Mouse (Mus musculus) MEL (cell line): ENCODE measurements at regions not wholly inside any gene's neighbourhood (a gene's known extent, or its start where the extent isn't known, plus 50 kb on each side); places are given as distances from the start of the nearest gene placed in this dataset.

Experiments
- DNase-seq: peaks from one replicate; pipeline ENCODE4 v3.0.0; 2011; ENCODE audit warnings: low read depth, low spot score
- H3K27ac ChIP-seq: 2 replicates; pipeline ENCODE4 v1.5.1; 2012; ENCODE audit warnings: low read depth, mild to moderate bottlenecking, control low read depth, low read length, moderate library complexity; ENCODE audit not compliant: control insufficient read depth
- H3K27me3 ChIP-seq, 2 experiments: fragments of 150-350 bp in 1 of 2; sonication (generic) in 1 of 2; 2 replicates each; pipeline ENCODE4 v1.6.1; 2012; ENCODE audit warnings: low read length in 2 of 2, mild to moderate bottlenecking in 2 of 2, improper control_type of control experiment in 1 of 2, moderate library complexity in 1 of 2; ENCODE audit not compliant: insufficient read depth in 2 of 2, control insufficient read depth in 1 of 2
- H3K36me3 ChIP-seq, 2 experiments: 2 replicates each; pipeline ENCODE4 v1.6.1; 2012 to 2014; ENCODE audit warnings: low read length in 2 of 2, improper control_type of control experiment in 1 of 2, inconsistent platforms in 1 of 2, mild to moderate bottlenecking in 1 of 2; ENCODE audit not compliant: insufficient read depth in 2 of 2, control insufficient read depth in 1 of 2
- H3K4me1 ChIP-seq, 2 experiments: fragments of 150-350 bp in 1 of 2; sonication (generic) in 1 of 2; 2 replicates each; pipeline ENCODE4 v1.6.1; 2012; ENCODE audit warnings: low read length in 2 of 2, improper control_type of control experiment in 1 of 2, mild to moderate bottlenecking in 1 of 2; ENCODE audit not compliant: insufficient read depth in 2 of 2, control insufficient read depth in 1 of 2
- H3K4me3 ChIP-seq, 2 experiments: fragments of 150-350 bp in 1 of 2; sonication (generic) in 1 of 2; 2 replicates each; pipeline ENCODE4 v1.5.1; 2012; ENCODE audit warnings: low read depth in 2 of 2, low read length in 2 of 2, mild to moderate bottlenecking in 2 of 2, moderate library complexity in 2 of 2, control low read depth in 1 of 2, improper control_type of control experiment in 1 of 2; ENCODE audit not compliant: control insufficient read depth in 1 of 2, insufficient read depth in 1 of 2
- H3K79me2 ChIP-seq: 2 replicates; pipeline ENCODE4 v1.6.1; 2012; ENCODE audit warnings: mild to moderate bottlenecking, low read length, moderate library complexity; ENCODE audit not compliant: control insufficient read depth, poor library complexity, insufficient read depth
- H3K9ac ChIP-seq: 2 replicates; pipeline ENCODE4 v1.6.1; 2012; ENCODE audit warnings: low read depth, mild to moderate bottlenecking, control low read depth, low read length, moderate library complexity; ENCODE audit not compliant: control insufficient read depth, poor library complexity, severe bottlenecking
- H3K9me3 ChIP-seq: fragments of 150-350 bp; sonication (generic); replicated peaks from 2 replicates; pipeline ENCODE4 v1.6.1; 2012; ENCODE audit warnings: mild to moderate bottlenecking, low read length, improper control_type of control experiment, moderate library complexity; ENCODE audit not compliant: insufficient read depth
- BHLHE40 ChIP-seq: IDR thresholded peaks from 2 replicates; pipeline ENCODE4 v1.6.1; 2012; ENCODE audit warnings: low read depth, mild to moderate bottlenecking, inconsistent platforms, low read length, improper control_type of control experiment, borderline replicate concordance
- CHD1 ChIP-seq: IDR thresholded peaks from 2 replicates; pipeline ENCODE4 v1.6.1; 2012; ENCODE audit warnings: low read depth, mild to moderate bottlenecking, inconsistent platforms, low read length, improper control_type of control experiment
- CHD2 ChIP-seq: IDR thresholded peaks from 2 replicates; pipeline ENCODE4 v1.6.1; 2011; ENCODE audit warnings: low read length, improper control_type of control experiment
- CTCF ChIP-seq, 3 experiments: IDR thresholded peaks in 2 of 3; conservative IDR thresholded peaks in 1 of 3; 2 replicates each; pipeline ENCODE4 v1.5.1; 2011 to 2012; ENCODE audit warnings: low read length in 3 of 3, low read depth in 2 of 3, mild to moderate bottlenecking in 2 of 3, improper control_type of control experiment in 1 of 3, inconsistent platforms in 1 of 3, mixed read lengths in 1 of 3, moderate library complexity in 1 of 3; ENCODE audit not compliant: control insufficient read depth in 1 of 3, insufficient read depth in 1 of 3, poor library complexity in 1 of 3, severe bottlenecking in 1 of 3
- ELF1 ChIP-seq: IDR thresholded peaks from 2 replicates; pipeline ENCODE4 v1.6.1; 2014; ENCODE audit warnings: low read depth, mild to moderate bottlenecking, inconsistent platforms, low read length, improper control_type of control experiment, moderate library complexity
- GABPA ChIP-seq: IDR thresholded peaks from 2 replicates; pipeline ENCODE4 v1.6.1; 2012; ENCODE audit warnings: low read depth, mild to moderate bottlenecking, inconsistent platforms, low read length, improper control_type of control experiment, moderate library complexity
- GATA1 ChIP-seq: IDR thresholded peaks from 2 replicates; pipeline ENCODE4 v1.6.1; 2011; ENCODE audit warnings: low read depth, low read length, improper control_type of control experiment
- HCFC1 ChIP-seq: IDR thresholded peaks from 2 replicates; pipeline ENCODE4 v1.6.1; 2012; ENCODE audit warnings: low read depth, mild to moderate bottlenecking, inconsistent platforms, low read length, improper control_type of control experiment, moderate library complexity
- JUND ChIP-seq: IDR thresholded peaks from 2 replicates; pipeline ENCODE4 v1.6.1; 2011; ENCODE audit warnings: low read depth, mild to moderate bottlenecking, improper control_type of control experiment, low read length
- MAX ChIP-seq: IDR thresholded peaks from 2 replicates; pipeline ENCODE4 v1.6.1; 2011; ENCODE audit warnings: low read length, improper control_type of control experiment
- MAZ ChIP-seq: IDR thresholded peaks from 2 replicates; pipeline ENCODE4 v1.6.1; 2012; ENCODE audit warnings: low read depth, mild to moderate bottlenecking, inconsistent platforms, low read length, improper control_type of control experiment
- MEF2A ChIP-seq: IDR thresholded peaks from 2 replicates; pipeline ENCODE4 v1.6.1; 2014; ENCODE audit warnings: low read depth, mild to moderate bottlenecking, inconsistent platforms, low read length, improper control_type of control experiment; ENCODE audit not compliant: poor library complexity, insufficient replicate concordance, severe bottlenecking; ENCODE audit errors: extremely low read depth
- MXI1 ChIP-seq: IDR thresholded peaks from 2 replicates; pipeline ENCODE4 v1.6.1; 2011; ENCODE audit warnings: mild to moderate bottlenecking, low read depth, low read length, improper control_type of control experiment
- MYB ChIP-seq: IDR thresholded peaks from 2 replicates; pipeline ENCODE4 v1.6.1; 2011; ENCODE audit warnings: mild to moderate bottlenecking, low read depth, low read length, improper control_type of control experiment
- MYC ChIP-seq: IDR thresholded peaks from 2 replicates; pipeline ENCODE4 v1.6.1; 2011; ENCODE audit warnings: low read depth, mild to moderate bottlenecking, low read length, improper control_type of control experiment, moderate library complexity
- NRF1 ChIP-seq: IDR thresholded peaks from 2 replicates; pipeline ENCODE4 v1.6.1; 2014; ENCODE audit warnings: low read depth, mild to moderate bottlenecking, inconsistent platforms, low read length, improper control_type of control experiment, moderate library complexity; ENCODE audit not compliant: poor library complexity, insufficient read depth, severe bottlenecking
- POLR2A ChIP-seq, 2 experiments: IDR thresholded peaks; 2 replicates each; pipeline ENCODE4 v1.6.1; 2011 to 2012; ENCODE audit warnings: low read length in 2 of 2, mild to moderate bottlenecking in 2 of 2, control low read depth in 1 of 2, improper control_type of control experiment in 1 of 2, low read depth in 1 of 2, moderate library complexity in 1 of 2; ENCODE audit not compliant: control insufficient read depth in 1 of 2, insufficient read depth in 1 of 2, poor library complexity in 1 of 2
- POLR2AphosphoS2 ChIP-seq: IDR thresholded peaks from 2 replicates; pipeline ENCODE4 v1.6.1; 2011; ENCODE audit warnings: low read length, improper control_type of control experiment
- POLR2AphosphoS5 ChIP-seq: IDR thresholded peaks from 2 replicates; pipeline ENCODE4 v1.6.1; 2012; ENCODE audit warnings: low read depth, borderline replicate concordance, mild to moderate bottlenecking, inconsistent platforms, low read length, moderate library complexity, mixed read lengths
- RCOR1 ChIP-seq: IDR thresholded peaks from 2 replicates; pipeline ENCODE4 v1.6.1; 2012; ENCODE audit warnings: low read depth, mild to moderate bottlenecking, inconsistent platforms, low read length, improper control_type of control experiment
- SMC3 ChIP-seq: IDR thresholded peaks from 2 replicates; pipeline ENCODE4 v1.6.1; 2011; ENCODE audit warnings: low read depth, low read length, improper control_type of control experiment
- TBP ChIP-seq: IDR thresholded peaks from 2 replicates; pipeline ENCODE4 v1.8.0; 2011; ENCODE audit warnings: low read depth, low read length, improper control_type of control experiment
- UBTF ChIP-seq: IDR thresholded peaks from 2 replicates; pipeline ENCODE4 v1.6.1; 2012; ENCODE audit warnings: low read depth, mild to moderate bottlenecking, inconsistent platforms, low read length, improper control_type of control experiment, moderate library complexity, borderline replicate concordance; ENCODE audit not compliant: insufficient read depth
- ZKSCAN1 ChIP-seq: IDR thresholded peaks from 2 replicates; pipeline ENCODE4 v1.6.1; 2012; ENCODE audit warnings: low read depth, mild to moderate bottlenecking, inconsistent platforms, low read length, improper control_type of control experiment, moderate library complexity
- ZNF384 ChIP-seq: IDR thresholded peaks from 2 replicates; pipeline ENCODE4 v1.6.1; 2012; ENCODE audit warnings: low read depth, mild to moderate bottlenecking, inconsistent platforms, low read length, improper control_type of control experiment

GRCm38 (mm10) chr15:26968392-26969025, 73.1 kb upstream of the Fbxl7 start:
- no peak overlapping the region for H3K27ac ChIP-seq
- no peaks in the 10 kb centered on the region for H3K9me3 ChIP-seq
- no peak overlapping the region for H3K9ac ChIP-seq
- no peaks in the 10 kb centered on the region for H3K79me2 ChIP-seq
- no peaks in the 10 kb centered on the region for H3K4me1 ChIP-seq
- no peak for DNase-seq
- H3K27me3 ChIP-seq, result no peaks in the 10 kb centered on the region
- no peaks in the 10 kb centered on the region for H3K36me3 ChIP-seq
- H3K4me3 ChIP-seq, result no peak overlapping the region
- TF ChIP-seq POLR2A (IDR thresholded peaks at IDR 0.05; ENCODE audit: control insufficient read depth in 1 of 2, insufficient read depth in 1 of 2, low read depth in 1 of 2, low read length in 2 of 2, poor library complexity in 1 of 2) (no peak), CHD2 (no peak), MEF2A (no peak), HCFC1 (no peak), SMC3 (no peak)

GRCm38 (mm10) chr15:26970770-26971169, 75.4 kb upstream of the Fbxl7 start:
- no peak for DNase-seq
- no peak overlapping the region for H3K9ac ChIP-seq
- H3K79me2 ChIP-seq, result no peaks in the 10 kb centered on the region
- no peak overlapping the region for H3K27ac ChIP-seq
- TF ChIP-seq BHLHE40, result no peak
- no peak for TF ChIP-seq CHD1
- no peak for TF ChIP-seq ZNF384
- no peak for TF ChIP-seq MAX
- TF ChIP-seq JUND, result no peak
- TF ChIP-seq CTCF (IDR thresholded peaks at IDR 0.05 in 2 of 3, conservative IDR thresholded peaks at IDR 0.05 in 1 of 3; ENCODE audit: control insufficient read depth in 1 of 3, insufficient read depth in 1 of 3, low read depth in 2 of 3, low read length in 3 of 3, poor library complexity in 1 of 3, severe bottlenecking in 1 of 3), result no peak
- no peak for TF ChIP-seq NRF1
- TF ChIP-seq MYB, result no peak
- no peak for TF ChIP-seq GATA1
- no peak overlapping the region for H3K4me3 ChIP-seq
- no peaks in the 10 kb centered on the region for H3K4me1 ChIP-seq
- H3K27me3 ChIP-seq, result no peaks in the 10 kb centered on the region
- H3K36me3 ChIP-seq, result no peaks in the 10 kb centered on the region
- H3K9me3 ChIP-seq, result no peaks in the 10 kb centered on the region

- Histone ChIP-seq H3K9me3 (no peaks in the 10 kb centered on the region), H3K4me1 (no peaks in the 10 kb centered on the region), H3K27me3 (no peaks in the 10 kb centered on the region), H3K9ac (no peak overlapping the region), H3K79me2 (no peaks in the 10 kb centered on the region)
- TF ChIP-seq BHLHE40 (no peak), UBTF (no peak), RCOR1 (no peak), POLR2AphosphoS2 (no peak), ZKSCAN1 (no peak), ELF1 (no peak), MAX (no peak), CHD2 (no peak), GABPA (no peak), NRF1 (no peak), CTCF (IDR thresholded peaks at IDR 0.05 in 2 of 3, conservative IDR thresholded peaks at IDR 0.05 in 1 of 3; ENCODE audit: control insufficient read depth in 1 of 3, insufficient read depth in 1 of 3, low read depth in 2 of 3, low read length in 3 of 3, poor library complexity in 1 of 3, severe bottlenecking in 1 of 3) (no peak), TBP (no peak), MAZ (no peak), MYC (no peak), POLR2AphosphoS5 (no peak), JUND (no peak), MXI1 (no peak)
- TF ChIP-seq, all 39 proteins: peak for 0
- Histone ChIP-seq H3K4me3 (no peak overlapping the region), H3K27ac (no peak overlapping the region), H3K36me3 (no peaks in the 10 kb centered on the region)
- no peak for DNase-seq
Observed at GRCm38 (mm10) chr15:26993054-26993453, 97.7 kb upstream of the Fbxl7 start.
